Mouse (Mus musculus) heart, postnatal 14 days (tissue): ENCODE measurements around the gene Trim8. TPM values are rescaled to one million over a fixed set of nuclear protein-coding genes. Genes with fewer than 3 reads are reported as not detected.

Experiments
- DNase-seq, 2 experiments: peaks; one replicate each; pipeline ENCODE4 v3.0.0; 2021 to 2022
- intact Hi-C: fragments of 180-260 bp; cut with DNase I; formaldehyde crosslinking; loops from one replicate; pipeline ENCODE4 v1.15.1; 2025
- total RNA-seq, 2 experiments: library from RNA; stranded (reverse); gene quantifications; 2 replicates each; pipeline ENCODE4 v1.2.3; 2021

Trim8 gene
- total RNA-seq, 2 experiments from 2014 or later: 47.6 to 50.0 TPM

DNA sequence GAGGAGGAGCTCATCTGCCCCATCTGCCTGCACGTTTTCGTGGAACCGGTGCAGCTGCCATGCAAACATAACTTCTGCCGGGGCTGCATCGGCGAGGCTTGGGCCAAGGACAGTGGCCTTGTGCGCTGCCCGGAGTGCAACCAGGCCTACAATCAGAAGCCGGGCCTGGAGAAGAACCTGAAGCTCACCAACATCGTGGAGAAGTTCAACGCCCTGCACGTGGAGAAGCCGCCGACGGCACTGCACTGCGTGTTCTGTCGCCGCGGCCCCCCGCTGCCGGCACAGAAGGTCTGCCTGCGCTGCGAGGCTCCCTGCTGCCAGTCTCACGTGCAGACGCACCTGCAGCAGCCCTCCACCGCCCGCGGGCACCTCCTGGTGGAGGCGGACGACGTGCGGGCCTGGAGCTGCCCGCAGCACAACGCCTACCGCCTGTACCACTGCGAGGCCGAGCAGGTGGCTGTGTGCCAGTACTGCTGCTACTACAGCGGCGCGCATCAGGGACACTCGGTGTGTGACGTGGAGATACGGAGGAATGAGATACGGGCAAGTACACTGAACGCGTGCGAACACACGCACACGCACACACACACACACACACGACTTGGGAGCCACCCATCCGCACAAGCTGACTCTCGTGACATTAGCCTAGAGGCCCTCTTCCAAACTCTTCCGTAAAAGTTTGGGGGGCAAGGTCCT lies 1.1 kb downstream of the Trim8 start:
- intact Hi-C loops: loop anchor here (2.0 to 5.0 kb wide), 2 partner anchors 48 to 105 kb away; partner anchors contain the start of genes Actr1a and Sufu

GRCm38 (mm10) chr19:46503351-46504084 lies 2.0 kb downstream of the Trim8 start:
- DNase-seq: peak; percentile 79
- intact Hi-C loops: loop anchor here (2.0 to 5.0 kb wide), 3 partner anchors 19 to 106 kb away; partner anchors contain the start of genes Actr1a and Sufu

More for the DNA sequence above, 1.1 kb downstream of the Trim8 start:
- DNase-seq: peak; percentile 82 to 86

- peak; percentile 61 to 62 for DNase-seq
- intact Hi-C loops: loop anchor here (2.0 to 5.0 kb wide), 2 partner anchors 19 to 107 kb away; partner anchors contain the start of genes Actr1a and Sufu
Measured at GRCm38 (mm10) chr19:46504085-46504552, 2.6 kb downstream of the Trim8 start.

DNA sequence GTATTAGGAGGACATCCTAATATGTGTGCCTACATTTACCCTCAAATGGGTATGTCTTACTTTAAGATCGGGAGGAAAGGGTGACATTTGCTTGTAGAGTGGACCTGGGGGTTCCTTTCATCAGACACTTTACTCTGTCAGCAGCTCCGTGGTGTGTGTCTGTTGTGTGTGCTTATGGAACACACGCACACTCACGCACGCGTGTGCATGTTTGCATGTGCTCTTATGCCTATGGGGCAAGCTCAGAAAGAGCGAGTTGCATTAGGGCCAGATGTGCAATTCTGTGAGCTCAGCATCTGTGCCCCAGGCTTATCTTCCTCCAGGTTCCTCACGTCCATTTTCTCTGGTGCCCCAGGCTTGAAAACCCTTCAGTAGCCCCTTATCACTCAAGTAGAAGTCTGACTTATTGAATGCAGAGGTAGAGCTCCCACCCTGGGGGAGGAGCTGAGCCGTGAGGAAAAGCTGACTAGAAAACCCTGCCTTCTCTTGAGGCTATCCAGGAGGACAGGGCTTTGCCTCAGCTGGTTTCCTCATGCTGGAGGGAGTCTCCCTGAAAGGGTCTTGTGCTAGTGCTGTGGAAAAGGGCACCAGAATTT lies 3.4 kb downstream of the Trim8 start:
- DNase-seq: no peak
- intact Hi-C loops: loop anchor here (2.0 to 5.0 kb wide), 2 partner anchors 18 to 108 kb away; partner anchors contain the start of genes Actr1a and Sufu

DNA sequence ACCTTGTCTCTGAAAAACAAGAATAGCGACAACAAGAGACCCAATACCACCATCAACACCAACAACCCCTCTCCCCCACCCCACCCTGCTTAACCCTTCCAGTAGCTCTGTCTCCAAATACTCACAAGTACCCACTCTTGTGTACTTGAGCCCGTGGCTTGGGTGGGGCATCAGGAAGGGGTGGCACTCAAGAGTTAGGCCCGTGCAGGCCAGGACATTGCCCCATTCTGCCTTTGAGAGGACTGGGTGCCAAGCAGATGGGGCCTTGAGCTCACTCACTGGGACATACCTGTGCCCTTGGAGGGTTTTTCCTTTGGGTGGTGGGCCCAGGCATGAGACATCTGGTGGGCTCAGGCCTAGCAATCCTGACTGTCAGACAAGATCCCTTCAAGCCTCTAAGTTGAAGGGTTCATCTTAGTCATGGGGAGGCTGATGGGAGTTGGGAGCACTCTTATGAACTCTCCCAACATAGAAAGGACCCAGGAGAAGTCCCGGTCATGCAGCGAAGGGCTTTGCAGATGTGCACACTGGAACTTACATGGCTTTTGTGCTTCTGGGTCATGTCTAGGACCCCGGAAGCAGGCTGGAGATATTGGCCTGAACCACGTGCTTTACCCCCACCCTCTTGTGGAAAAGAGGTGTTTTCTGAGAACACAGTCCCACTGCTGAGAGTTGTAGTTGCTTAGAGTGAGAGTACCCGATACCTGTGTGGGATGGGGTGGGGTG lies 4.3 kb downstream of the Trim8 start:
- DNase-seq: no peak
- intact Hi-C loops: loop anchor here (2.0 kb wide), 1 partner anchor 17 kb away; no protein-coding TSS in a partner anchor

GRCm38 (mm10) chr19:46506372-46506717 lies 4.8 kb downstream of the Trim8 start:
- intact Hi-C loops: no loop called here

GRCm38 (mm10) chr19:46507181-46507581 lies 5.7 kb downstream of the Trim8 start:
- DNase-seq: no peak
- intact Hi-C loops: no loop called here

More at GRCm38 (mm10) chr19:46506372-46506717, 4.8 kb downstream of the Trim8 start:
- no peak for DNase-seq

DNA sequence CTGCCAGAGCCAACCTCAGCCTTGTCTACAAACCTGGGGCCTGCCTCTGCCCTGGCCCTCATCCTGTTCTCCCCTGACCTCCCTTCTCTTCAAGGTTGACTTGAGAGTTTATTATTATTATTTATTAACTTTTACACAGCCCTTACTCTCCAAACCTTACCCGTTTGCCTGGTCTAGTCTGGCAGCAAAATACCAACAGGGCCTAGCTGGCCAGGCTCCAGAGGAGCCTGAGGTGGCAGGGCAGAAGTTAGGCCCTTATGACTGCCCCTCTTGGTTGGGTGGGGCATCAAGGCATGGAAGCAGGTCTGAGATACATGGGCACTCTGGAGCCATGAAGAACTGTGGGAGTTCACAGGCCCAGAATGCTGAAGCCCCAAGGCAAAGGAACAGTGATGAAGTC lies 6.3 kb downstream of the Trim8 start:
- DNase-seq: no peak
- intact Hi-C loops: no loop called here

DNA sequence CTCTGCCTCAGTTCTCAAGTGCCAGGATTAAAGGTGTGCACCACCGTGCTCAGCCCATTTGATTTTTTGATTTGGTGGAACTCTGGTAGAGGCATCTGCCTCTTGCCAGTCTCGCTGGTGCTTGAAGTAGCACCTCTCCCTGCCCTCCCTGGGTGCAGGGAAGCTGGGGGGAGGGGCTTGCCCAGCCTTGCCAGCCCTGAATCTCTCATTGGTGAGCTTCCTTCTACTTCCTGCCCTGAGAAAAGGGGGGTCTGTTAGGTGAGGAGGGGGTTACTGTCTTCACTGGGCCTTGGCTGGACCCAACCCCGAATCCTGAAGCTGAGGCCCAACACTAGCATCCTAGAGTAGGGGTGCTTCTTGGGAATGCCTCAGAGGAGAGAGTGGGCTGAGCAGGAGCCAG lies 7.2 kb downstream of the Trim8 start:
- intact Hi-C loops: no loop called here
- DNase-seq: no peak

DNA sequence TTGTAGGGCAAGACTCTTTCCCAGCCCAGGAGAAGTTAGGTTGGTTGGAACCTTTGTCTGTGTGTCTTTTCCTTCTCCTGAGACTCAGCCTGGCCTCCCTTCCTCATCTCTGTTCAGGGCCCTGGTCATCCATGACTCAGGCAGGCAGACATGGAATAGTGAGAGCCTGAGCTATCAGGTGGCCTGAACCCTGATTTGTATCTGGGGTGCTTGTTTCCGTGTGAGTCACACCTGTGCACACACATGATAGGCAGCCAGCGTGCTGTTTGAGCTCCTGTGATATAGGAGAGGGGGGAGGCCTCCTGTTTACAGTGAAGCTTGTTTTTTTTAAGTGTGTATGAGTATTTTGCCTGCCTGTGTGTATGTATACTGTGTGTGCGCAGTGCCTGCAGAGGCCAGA lies 7.7 kb downstream of the Trim8 start:
- intact Hi-C loops: no loop called here
- DNase-seq: no peak

DNA sequence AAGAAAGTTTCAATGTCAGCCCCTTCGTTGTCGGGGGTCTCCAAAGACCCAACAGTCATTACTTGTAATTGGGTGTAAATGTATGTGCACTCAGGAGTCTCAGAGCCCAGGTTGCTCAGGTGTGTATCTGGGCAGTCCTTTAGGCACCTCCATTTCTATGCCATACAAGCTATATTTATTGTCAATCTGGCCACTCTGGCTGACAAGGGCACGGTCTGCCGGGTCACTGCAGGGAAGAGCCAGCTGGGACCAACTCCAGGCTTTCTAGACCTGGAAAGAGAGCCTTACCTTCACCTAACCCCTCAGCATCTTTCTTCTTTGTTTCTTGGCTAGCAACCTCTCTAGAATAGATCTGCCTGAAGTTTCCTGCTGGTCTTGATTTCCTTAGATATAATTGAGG lies 8.2 kb downstream of the Trim8 start:
- DNase-seq: no peak
- intact Hi-C loops: loop anchor here (2.0 kb wide), 1 partner anchor 15 kb away; no protein-coding TSS in a partner anchor

DNA sequence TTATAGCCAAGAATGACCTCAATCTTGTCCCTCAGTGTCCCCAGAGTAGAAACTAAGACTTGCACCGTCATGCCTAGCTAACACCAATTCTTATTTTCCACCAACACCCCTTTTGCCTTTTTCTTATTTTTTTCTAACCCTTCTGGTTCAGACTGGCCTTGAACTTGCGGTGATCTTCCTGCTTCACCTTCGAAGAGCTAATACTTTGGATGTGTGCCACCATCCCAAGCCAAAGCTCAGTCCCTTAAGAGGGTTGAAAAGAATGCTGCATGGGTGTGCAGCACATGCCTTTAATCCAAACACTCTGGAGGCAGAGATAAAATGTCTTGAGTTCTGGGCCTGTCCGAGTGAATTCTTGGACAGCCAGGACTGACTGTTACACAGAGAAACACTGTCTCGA lies 8.9 kb downstream of the Trim8 start:
- intact Hi-C loops: loop anchor here (2.0 kb wide), 1 partner anchor 14 kb away; no protein-coding TSS in a partner anchor
- no peak for DNase-seq

GRCm38 (mm10) chr19:46510824-46511223 lies 9.3 kb downstream of the Trim8 start:
- DNase-seq: no peak
- intact Hi-C loops: loop anchor here (2.0 kb wide), 1 partner anchor 14 kb away; no protein-coding TSS in a partner anchor

DNA sequence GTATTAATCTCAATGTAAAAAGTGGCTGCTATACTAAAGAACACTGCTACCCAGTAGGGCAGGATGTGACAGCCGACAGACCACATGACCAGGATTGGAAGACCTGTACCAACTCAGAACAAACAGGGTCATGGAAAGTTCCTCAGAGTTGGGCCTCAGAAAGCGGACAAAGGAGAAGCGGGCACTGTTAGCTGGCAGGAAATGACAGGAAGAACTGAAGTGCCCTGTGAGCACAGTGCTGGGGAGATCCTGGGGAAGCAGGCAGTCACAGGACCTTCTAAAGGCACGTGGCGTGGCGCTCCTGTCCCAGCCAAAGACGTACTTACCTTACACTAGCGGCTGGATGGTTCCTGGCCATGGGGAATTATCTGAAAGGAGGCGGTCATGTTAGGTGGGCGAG lies 9.8 kb downstream of the Trim8 start:
- intact Hi-C loops: loop anchor here (2.0 kb wide), 1 partner anchor 14 kb away; no protein-coding TSS in a partner anchor
- DNase-seq: no peak

- DNase-seq: no peak
- intact Hi-C loops: no loop called here
Measured at GRCm38 (mm10) chr19:46514387-46514786, 12.9 kb downstream of the Trim8 start.

GRCm38 (mm10) chr19:46515287-46515821 lies 13.9 kb downstream of the Trim8 start:
- intact Hi-C loops: no loop called here
- no peak for DNase-seq

GRCm38 (mm10) chr19:46516667-46517528 lies 15.4 kb downstream of the Trim8 start:
- intact Hi-C loops: no loop called here
- no peak for DNase-seq

- intact Hi-C loops: no loop called here
- DNase-seq: no peak
Measured at GRCm38 (mm10) chr19:46517529-46518351, 16.2 kb downstream of the Trim8 start.
